Mouse (Mus musculus): ENCODE measurements at regions not wholly inside any gene's neighbourhood (a gene's known extent, or its start where the extent isn't known, plus 50 kb on each side); places are given as distances from the start of the nearest gene placed in this dataset.

- no peak for TF ChIP-seq POLR2A (IDR thresholded peaks at IDR 0.05; ENCODE audit: control insufficient read depth, extremely low read depth, insufficient read depth, low read length, poor library complexity)
- no peak for TF ChIP-seq CTCF (IDR thresholded peaks at IDR 0.05; ENCODE audit: borderline replicate concordance, control insufficient read depth, extremely low read depth, insufficient read depth, low read length, poor library complexity)
- Histone ChIP-seq H3K4me1 (replicated peaks; ENCODE audit: control insufficient read depth, insufficient read depth, low read length) (0 out of 2 replicates have a peak, but pooled peaks cover 2% of the 10 kb centered on the region), H3K4me3 (ENCODE audit: control insufficient read depth, insufficient read depth, low read length) (no peak overlapping the region), H3K27ac (ENCODE audit: control insufficient read depth, insufficient read depth, low read length) (no peak overlapping the region), H3K36me3 (ENCODE audit: control insufficient read depth, insufficient read depth, low read length) (no peaks in the 10 kb centered on the region), H3K27me3 (ENCODE audit: control insufficient read depth, insufficient read depth, low read length) (no peaks in the 10 kb centered on the region)
- DNase-seq, result no peak
- 65% methylated on average over 4 of the region's 4 CpGs for WGBS
Measured at GRCm38 (mm10) chr2:170244108-170244507, 96.2 kb upstream of the Zfp217 start.

DNA sequence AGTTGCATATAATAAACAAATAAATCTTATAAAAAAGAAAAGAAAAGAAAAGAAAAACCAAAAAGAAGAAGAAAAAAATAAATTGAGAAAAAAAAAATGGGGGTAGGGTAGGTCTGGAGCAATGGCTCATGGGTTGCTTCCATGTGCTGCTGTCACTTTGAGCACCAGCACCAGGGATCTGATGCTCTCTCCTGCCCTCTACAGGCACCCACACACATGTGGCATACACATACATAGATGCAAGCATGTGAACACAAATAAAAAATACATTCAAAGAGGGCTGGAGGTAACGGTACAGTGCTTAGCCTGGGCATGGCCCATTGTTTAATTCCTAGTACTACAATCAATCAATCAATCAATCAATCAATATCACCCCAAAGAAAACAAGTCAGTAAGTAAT lies 90.1 kb upstream of the Zfp217 start:
- Histone ChIP-seq H3K4me1 (replicated peaks; ENCODE audit: control insufficient read depth, insufficient read depth, low read length) (0 out of 2 replicates have a peak, but pooled peaks cover 5% of the 10 kb centered on the region), H3K27ac (ENCODE audit: control insufficient read depth, insufficient read depth, low read length) (no peak overlapping the region), H3K36me3 (ENCODE audit: control insufficient read depth, insufficient read depth, low read length) (no peaks in the 10 kb centered on the region), H3K4me3 (ENCODE audit: control insufficient read depth, insufficient read depth, low read length) (no peak overlapping the region), H3K27me3 (ENCODE audit: control insufficient read depth, insufficient read depth, low read length) (no peaks in the 10 kb centered on the region)
- WGBS, result 95% methylated on average over 1 of the region's 1 CpGs
- TF ChIP-seq POLR2A (IDR thresholded peaks at IDR 0.05; ENCODE audit: control insufficient read depth, extremely low read depth, insufficient read depth, low read length, poor library complexity) (no peak), CTCF (IDR thresholded peaks at IDR 0.05; ENCODE audit: borderline replicate concordance, control insufficient read depth, extremely low read depth, insufficient read depth, low read length, poor library complexity) (no peak)
- DNase-seq, result peak; percentile 64

DNA sequence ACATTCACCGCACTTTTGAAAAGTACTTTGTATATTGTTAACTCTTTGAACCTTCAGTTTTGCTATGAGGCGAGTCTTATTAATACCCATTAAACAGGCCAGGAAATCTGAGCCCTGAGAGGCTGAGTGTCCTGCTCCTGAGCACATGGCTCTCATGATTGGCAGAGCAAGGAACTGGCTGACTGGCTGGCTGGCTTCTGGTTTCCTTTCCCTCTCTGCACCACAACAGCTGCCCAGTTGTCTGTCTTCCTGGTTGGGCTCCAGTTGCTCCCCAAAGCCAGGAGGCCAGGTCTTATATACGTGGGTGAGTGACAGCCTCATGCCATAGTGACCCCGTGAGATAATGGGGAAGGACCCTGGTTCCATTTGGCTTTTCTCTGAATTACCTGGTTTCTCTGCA lies 85.5 kb upstream of the Zfp217 start:
- DNase-seq, result no peak
- Histone ChIP-seq H3K4me1 (replicated peaks; ENCODE audit: control insufficient read depth, insufficient read depth, low read length) (0 out of 2 replicates have a peak, but pooled peaks cover 5% of the 10 kb centered on the region), H3K36me3 (ENCODE audit: control insufficient read depth, insufficient read depth, low read length) (no peaks in the 10 kb centered on the region), H3K27ac (ENCODE audit: control insufficient read depth, insufficient read depth, low read length) (no peak overlapping the region), H3K27me3 (ENCODE audit: control insufficient read depth, insufficient read depth, low read length) (no peaks in the 10 kb centered on the region), H3K4me3 (ENCODE audit: control insufficient read depth, insufficient read depth, low read length) (no peak overlapping the region)
- 56% methylated on average over 4 of the region's 4 CpGs for WGBS
- TF ChIP-seq POLR2A (IDR thresholded peaks at IDR 0.05; ENCODE audit: control insufficient read depth, extremely low read depth, insufficient read depth, low read length, poor library complexity) (no peak), CTCF (IDR thresholded peaks at IDR 0.05; ENCODE audit: borderline replicate concordance, control insufficient read depth, extremely low read depth, insufficient read depth, low read length, poor library complexity) (no peak)

DNA sequence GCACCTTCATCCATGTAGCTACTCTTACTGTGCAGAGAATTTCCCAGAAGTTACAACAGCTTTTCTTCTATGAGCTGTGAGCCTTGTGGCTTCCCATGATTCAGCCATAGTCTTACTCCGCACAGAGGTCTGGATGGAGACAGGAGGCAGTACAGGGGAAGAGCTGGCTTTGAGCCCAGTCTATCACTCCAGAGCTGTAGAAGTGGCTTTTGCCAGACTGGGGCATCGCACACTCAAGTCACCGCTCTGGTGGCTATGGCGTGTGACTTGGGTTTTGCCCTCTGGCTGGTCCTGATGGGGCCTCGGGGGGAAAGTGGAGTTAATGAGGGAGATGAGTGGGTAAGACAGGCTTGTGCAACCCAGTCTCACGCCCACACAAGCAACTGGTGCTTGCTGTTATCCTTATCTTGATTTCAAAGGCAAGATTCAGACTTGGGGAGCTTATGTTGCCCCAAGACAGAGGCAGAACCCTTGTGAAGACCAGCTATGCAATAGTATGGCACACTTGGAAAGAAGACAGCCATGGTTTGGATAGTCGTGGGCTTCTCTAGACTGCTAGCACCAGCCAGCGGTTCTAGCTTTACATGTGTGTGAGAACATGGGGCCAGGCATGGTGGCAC lies 81.7 kb upstream of the Zfp217 start:
- Histone ChIP-seq H3K36me3 (ENCODE audit: control insufficient read depth, insufficient read depth, low read length) (no peaks in the 10 kb centered on the region), H3K4me3 (ENCODE audit: control insufficient read depth, insufficient read depth, low read length) (no peak overlapping the region), H3K27ac (ENCODE audit: control insufficient read depth, insufficient read depth, low read length) (no peak overlapping the region), H3K4me1 (replicated peaks; ENCODE audit: control insufficient read depth, insufficient read depth, low read length) (no peaks in the 10 kb centered on the region), H3K27me3 (ENCODE audit: control insufficient read depth, insufficient read depth, low read length) (no peaks in the 10 kb centered on the region)
- no peak for DNase-seq
- TF ChIP-seq CTCF (IDR thresholded peaks at IDR 0.05; ENCODE audit: borderline replicate concordance, control insufficient read depth, extremely low read depth, insufficient read depth, low read length, poor library complexity), result no peak
- no peak for TF ChIP-seq POLR2A (IDR thresholded peaks at IDR 0.05; ENCODE audit: control insufficient read depth, extremely low read depth, insufficient read depth, low read length, poor library complexity)
- 95% methylated on average over 8 of the region's 8 CpGs for WGBS

DNA sequence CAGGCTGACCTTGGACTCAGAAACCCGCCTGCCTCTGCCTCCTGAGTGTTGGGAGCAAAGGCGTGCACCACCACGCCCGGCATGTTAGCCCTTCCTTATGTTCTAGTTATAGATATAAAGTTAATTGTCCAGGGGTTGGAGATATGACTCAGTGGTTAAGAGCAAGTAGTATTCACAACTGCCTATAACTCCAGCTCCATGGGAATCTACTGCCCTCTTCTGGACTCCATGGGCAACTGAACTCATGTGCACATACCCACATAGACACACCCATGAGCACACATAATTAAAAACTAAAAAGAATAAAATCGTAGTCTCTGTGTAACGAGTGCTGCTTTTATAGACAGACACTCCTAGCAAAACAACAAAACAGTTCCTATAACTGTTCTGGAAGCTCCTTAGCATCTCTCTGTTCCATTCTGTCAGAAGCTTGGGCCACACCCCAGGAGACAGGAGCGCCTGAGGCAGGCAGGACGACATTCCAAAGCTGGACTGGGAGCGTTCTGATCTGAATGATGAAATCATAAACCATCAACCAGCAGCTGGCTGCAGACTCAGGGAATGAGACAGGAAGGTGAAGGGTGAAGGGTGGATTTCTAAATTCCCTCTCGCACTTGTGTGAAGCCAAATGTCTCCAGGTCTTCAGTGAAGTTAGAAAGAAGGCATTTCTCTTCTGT lies 80.6 kb upstream of the Zfp217 start:
- TF ChIP-seq CTCF (IDR thresholded peaks at IDR 0.05; ENCODE audit: borderline replicate concordance, control insufficient read depth, extremely low read depth, insufficient read depth, low read length, poor library complexity) (no peak), POLR2A (IDR thresholded peaks at IDR 0.05; ENCODE audit: control insufficient read depth, extremely low read depth, insufficient read depth, low read length, poor library complexity) (no peak)
- no peaks in the 10 kb centered on the region for H3K27me3 ChIP-seq (ENCODE audit: control insufficient read depth, insufficient read depth, low read length)
- WGBS, result 98% methylated on average over 10 of the region's 10 CpGs
- no peak for DNase-seq
- no peaks in the 10 kb centered on the region for H3K36me3 ChIP-seq (ENCODE audit: control insufficient read depth, insufficient read depth, low read length)
- no peak overlapping the region for H3K4me3 ChIP-seq (ENCODE audit: control insufficient read depth, insufficient read depth, low read length)
- H3K27ac ChIP-seq (ENCODE audit: control insufficient read depth, insufficient read depth, low read length), result no peak overlapping the region
- H3K4me1 ChIP-seq (replicated peaks; ENCODE audit: control insufficient read depth, insufficient read depth, low read length), result no peaks in the 10 kb centered on the region

GRCm38 (mm10) chr2:170223872-170224271 lies 76.0 kb upstream of the Zfp217 start:
- peaks cover 21% of the 10 kb centered on the region for H3K4me1 ChIP-seq (replicated peaks; ENCODE audit: control insufficient read depth, insufficient read depth, low read length)
- WGBS, result 85% methylated on average over 7 of the region's 7 CpGs
- no peak for DNase-seq
- H3K27me3 ChIP-seq (ENCODE audit: control insufficient read depth, insufficient read depth, low read length), result no peaks in the 10 kb centered on the region
- no peaks in the 10 kb centered on the region for H3K36me3 ChIP-seq (ENCODE audit: control insufficient read depth, insufficient read depth, low read length)
- TF ChIP-seq CTCF (IDR thresholded peaks at IDR 0.05; ENCODE audit: borderline replicate concordance, control insufficient read depth, extremely low read depth, insufficient read depth, low read length, poor library complexity), result no peak
- TF ChIP-seq POLR2A (IDR thresholded peaks at IDR 0.05; ENCODE audit: control insufficient read depth, extremely low read depth, insufficient read depth, low read length, poor library complexity), result no peak
- H3K4me3 ChIP-seq (ENCODE audit: control insufficient read depth, insufficient read depth, low read length), result no peak overlapping the region
- no peak overlapping the region for H3K27ac ChIP-seq (ENCODE audit: control insufficient read depth, insufficient read depth, low read length)
